Mouse (Mus musculus): ENCODE measurements around the gene a. TPM values are rescaled to one million over a fixed set of nuclear protein-coding genes. Genes with fewer than 3 reads are reported as not detected.
"Not testable (repeated sequence)": the region's sequence is repeated elsewhere in the genome, so short reads cannot be mapped to it uniquely, and the experiment has no call there.

Gene a
- polyA plus RNA-seq, 1 experiment from 2014 or later = 5.3 TPM

DNA sequence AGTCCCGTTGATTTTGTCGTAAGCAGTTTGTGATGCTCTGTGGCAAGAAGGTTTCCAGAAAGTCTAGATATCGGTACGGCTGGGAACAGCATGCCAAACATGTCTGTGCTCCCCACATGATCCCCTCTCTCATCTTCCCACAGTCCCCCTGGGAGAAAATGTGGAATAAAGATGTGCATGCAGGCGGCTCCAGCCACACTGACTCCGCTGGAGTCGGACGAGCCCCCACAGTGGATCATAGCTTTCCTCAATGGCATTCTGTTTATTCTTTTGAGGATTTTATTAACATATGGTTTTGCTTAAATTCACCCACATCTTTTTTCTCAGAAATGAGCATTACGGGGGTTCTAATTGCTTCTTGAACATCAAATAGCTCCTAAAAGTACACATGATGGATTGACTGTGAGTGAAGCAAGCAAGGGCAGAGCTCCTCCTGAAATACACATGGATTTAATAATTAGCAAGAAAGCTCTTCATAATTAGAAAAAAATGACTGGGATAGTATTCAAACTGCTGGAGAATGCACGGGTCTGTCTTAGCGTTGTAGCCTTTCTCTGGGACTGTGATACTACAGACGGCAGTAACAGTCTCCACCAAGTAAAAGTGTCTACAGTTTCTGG is 124.8 kb downstream of the a start:
- peak; percentile 81 for DNase-seq (ENCODE audit: low spot score)
- Histone ChIP-seq H3K4me1 (ENCODE audit: control insufficient read depth, insufficient read depth, low read length) (peaks cover 5% of the 10 kb centered on the region; the same call in 1 of the 2 replicates), H3K9ac (ENCODE audit: low read depth, low read length) (0 out of 2 replicates have a peak overlapping the region, but pooled peaks have one; percentile 31), H3K9me3 (ENCODE audit: control insufficient read depth, low read length) (no peaks in the 10 kb centered on the region), H3K4me3 (ENCODE audit: low read depth, low read length) (no peak overlapping the region), H3K36me3 (ENCODE audit: control insufficient read depth, insufficient read depth, low read length) (no peaks in the 10 kb centered on the region), H3K4me2 (ENCODE audit: low read depth, low read length) (peak overlapping the region; percentile 39), H3K27ac (replicated peaks; ENCODE audit: low read depth, low read length) (peak overlapping the region; percentile 44; the same call in 1 of the 2 replicates), H3K27me3 (replicated peaks; ENCODE audit: control insufficient read depth, insufficient read depth, low read length) (no peaks in the 10 kb centered on the region)
- peak; percentile 60; the same call in 1 of the 2 replicates for ATAC-seq (ENCODE audit: low read depth)
- 35% methylated on average over 12 of the region's 12 CpGs for WGBS

DNA sequence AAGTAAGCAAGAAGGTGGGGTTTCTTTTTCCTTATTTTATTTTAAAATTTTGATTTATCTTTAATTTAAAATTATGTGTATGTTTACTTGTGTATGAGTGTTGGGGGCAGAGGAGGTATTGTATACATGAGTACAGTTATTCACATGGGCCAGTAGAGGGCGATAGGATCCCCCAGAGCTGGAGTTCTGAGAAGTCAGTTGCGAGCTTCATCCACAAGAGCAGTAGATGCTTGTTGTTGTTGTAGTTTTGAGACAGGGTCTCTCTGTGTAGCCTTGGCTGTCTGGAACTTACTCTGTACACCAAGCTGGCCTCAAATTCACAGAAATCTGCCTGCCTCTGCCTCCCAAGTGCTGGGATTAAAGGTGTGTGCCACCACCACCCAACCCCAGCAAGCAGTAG is 125.3 kb downstream of the a start:
- no peak overlapping the region for H3K9ac ChIP-seq (ENCODE audit: low read depth, low read length)
- DNase-seq (ENCODE audit: low spot score) (peak; percentile 82), ATAC-seq (ENCODE audit: low read depth) (no peak)
- H3K4me2 ChIP-seq (ENCODE audit: low read depth, low read length) = 0 out of 2 replicates have a peak overlapping the region, but pooled peaks have one; percentile 39
- H3K36me3 ChIP-seq (ENCODE audit: control insufficient read depth, insufficient read depth, low read length) = no peaks in the 10 kb centered on the region
- 8% methylated on average over 2 of the region's 2 CpGs for WGBS
- no peak overlapping the region for H3K4me3 ChIP-seq (ENCODE audit: low read depth, low read length)
- H3K27me3 ChIP-seq (replicated peaks; ENCODE audit: control insufficient read depth, insufficient read depth, low read length) = no peaks in the 10 kb centered on the region
- no peaks in the 10 kb centered on the region for H3K9me3 ChIP-seq (ENCODE audit: control insufficient read depth, low read length)
- H3K4me1 ChIP-seq (ENCODE audit: control insufficient read depth, insufficient read depth, low read length) = peaks cover 5% of the 10 kb centered on the region; the same call in 1 of the 2 replicates
- peak overlapping the region; percentile 68; the same call in 1 of the 2 replicates for H3K27ac ChIP-seq (replicated peaks; ENCODE audit: low read depth, low read length)

DNA sequence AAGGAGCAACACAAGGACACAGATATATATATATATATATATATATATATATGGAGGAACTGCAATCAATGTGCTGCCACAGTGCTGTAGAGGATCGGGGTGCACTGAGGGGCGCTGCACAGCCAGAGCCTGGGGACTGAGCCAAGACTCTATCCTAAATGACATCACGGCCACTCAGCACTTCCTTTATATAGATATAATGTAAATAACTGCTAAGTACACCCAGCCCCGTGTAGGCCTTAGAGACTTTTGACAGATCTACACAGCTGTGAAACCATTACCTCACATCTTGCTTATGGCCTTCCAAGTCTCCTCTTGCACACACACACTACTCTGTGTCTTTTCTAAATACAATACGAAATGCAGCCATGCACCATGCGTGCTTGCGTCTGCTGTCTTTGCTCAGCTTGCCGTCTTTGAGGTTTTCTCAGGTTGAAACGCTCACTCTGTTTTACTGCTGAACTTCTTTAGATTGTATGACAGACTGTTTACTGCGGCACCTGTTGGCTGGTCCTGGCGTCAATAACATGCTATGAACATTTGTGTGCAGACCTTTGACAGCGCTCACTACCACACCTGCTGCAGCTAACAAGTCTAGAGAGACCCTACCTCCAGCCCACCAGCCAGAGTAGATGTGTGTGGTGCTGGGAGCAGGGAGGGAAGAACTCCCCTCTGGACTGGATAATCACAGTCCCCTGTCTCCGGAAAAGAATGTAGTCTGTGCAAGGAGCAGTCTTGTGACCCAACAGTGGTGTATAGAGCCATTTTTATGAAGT is 126.9 kb downstream of the a start:
- H3K4me1 ChIP-seq (ENCODE audit: control insufficient read depth, insufficient read depth, low read length) = peaks cover 5% of the 10 kb centered on the region; the same call in 1 of the 2 replicates
- H3K27me3 ChIP-seq (replicated peaks; ENCODE audit: control insufficient read depth, insufficient read depth, low read length) = no peaks in the 10 kb centered on the region
- H3K9me3 ChIP-seq (ENCODE audit: control insufficient read depth, low read length) = no peaks in the 10 kb centered on the region
- 65% methylated on average over 13 of the region's 13 CpGs for WGBS
- H3K9ac ChIP-seq (ENCODE audit: low read depth, low read length) = no peak overlapping the region
- no peak overlapping the region for H3K27ac ChIP-seq (replicated peaks; ENCODE audit: low read depth, low read length)
- ATAC-seq (ENCODE audit: low read depth) (peak; percentile 76; the same call in 1 of the 2 replicates), DNase-seq (ENCODE audit: low spot score) (peak; percentile 61)
- H3K4me3 ChIP-seq (ENCODE audit: low read depth, low read length) = no peak overlapping the region
- no peak overlapping the region for H3K4me2 ChIP-seq (ENCODE audit: low read depth, low read length)
- H3K36me3 ChIP-seq (ENCODE audit: control insufficient read depth, insufficient read depth, low read length) = no peaks in the 10 kb centered on the region

GRCm38 (mm10) chr2:154920896-154921295 is 129.7 kb downstream of the a start:
- peaks cover 5% of the 10 kb centered on the region; the same call in 1 of the 2 replicates for H3K4me1 ChIP-seq (ENCODE audit: control insufficient read depth, insufficient read depth, low read length)
- H3K9me3 ChIP-seq (ENCODE audit: control insufficient read depth, low read length) = no peaks in the 10 kb centered on the region
- H3K4me3 ChIP-seq (ENCODE audit: low read depth, low read length) = no peak overlapping the region
- no peak overlapping the region for H3K27ac ChIP-seq (replicated peaks; ENCODE audit: low read depth, low read length)
- no peaks in the 10 kb centered on the region for H3K36me3 ChIP-seq (ENCODE audit: control insufficient read depth, insufficient read depth, low read length)
- no peaks in the 10 kb centered on the region for H3K27me3 ChIP-seq (replicated peaks; ENCODE audit: control insufficient read depth, insufficient read depth, low read length)
- 69% methylated on average over 7 of the region's 7 CpGs for WGBS
- no peak overlapping the region for H3K4me2 ChIP-seq (ENCODE audit: low read depth, low read length)
- DNase-seq (ENCODE audit: low spot score) (no peak), ATAC-seq (ENCODE audit: low read depth) (no peak)
- H3K9ac ChIP-seq (ENCODE audit: low read depth, low read length) = no peak overlapping the region

- not testable (repeated sequence) for DNase-seq (ENCODE audit: low spot score); H3K4me1 ChIP-seq (ENCODE audit: control insufficient read depth, insufficient read depth, low read length); H3K27me3 ChIP-seq (replicated peaks; ENCODE audit: control insufficient read depth, insufficient read depth, low read length); H3K4me2 ChIP-seq (ENCODE audit: low read depth, low read length); H3K36me3 ChIP-seq (ENCODE audit: control insufficient read depth, insufficient read depth, low read length); H3K27ac ChIP-seq (replicated peaks; ENCODE audit: low read depth, low read length); H3K9me3 ChIP-seq (ENCODE audit: control insufficient read depth, low read length); H3K4me3 ChIP-seq (ENCODE audit: low read depth, low read length); H3K9ac ChIP-seq (ENCODE audit: low read depth, low read length)
- peak; percentile 56; the same call in 1 of the 2 replicates for ATAC-seq (ENCODE audit: low read depth)
- WGBS = no CpG with 5 or more reads among the region's 4 CpGs
Observed at GRCm38 (mm10) chr2:154922134-154922533, 130.9 kb downstream of the a start.

DNA sequence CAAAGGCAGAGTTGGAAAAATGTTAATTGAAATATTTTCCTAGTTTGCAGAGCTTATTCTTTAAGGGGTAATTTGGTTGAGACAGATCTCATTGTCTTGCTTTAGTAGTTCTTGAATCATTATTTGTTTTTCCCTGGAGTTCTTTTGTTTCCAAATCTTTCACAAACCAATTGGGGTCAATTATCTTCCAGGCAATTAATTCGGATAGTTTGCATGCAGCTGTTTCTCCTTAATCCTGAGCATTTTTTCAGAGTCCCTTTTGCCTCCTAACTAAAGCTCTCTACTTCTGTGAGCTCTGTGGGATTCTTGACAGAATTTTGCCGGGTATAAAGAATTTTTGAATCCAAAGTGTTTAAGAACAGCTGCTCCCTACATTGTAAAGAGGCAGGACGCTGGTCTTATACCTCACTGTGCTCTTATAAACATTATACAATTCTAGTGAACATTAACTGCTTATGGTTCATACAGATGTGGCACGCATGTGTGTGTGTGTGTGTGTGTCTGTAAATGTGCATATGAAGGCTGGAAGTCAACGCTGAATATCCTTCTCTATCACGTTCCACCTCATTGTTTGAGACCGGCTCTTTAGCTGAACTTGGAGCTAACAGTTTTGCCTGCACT is 134.3 kb downstream of the a start:
- H3K36me3 ChIP-seq (ENCODE audit: control insufficient read depth, insufficient read depth, low read length) = no peaks in the 10 kb centered on the region
- no peaks in the 10 kb centered on the region for H3K27me3 ChIP-seq (replicated peaks; ENCODE audit: control insufficient read depth, insufficient read depth, low read length)
- 38% methylated on average over 7 of the region's 7 CpGs for WGBS
- H3K4me2 ChIP-seq (ENCODE audit: low read depth, low read length) = no peak overlapping the region
- H3K27ac ChIP-seq (replicated peaks; ENCODE audit: low read depth, low read length) = peak overlapping the region; percentile 75
- DNase-seq (ENCODE audit: low spot score) (peak; percentile 67), ATAC-seq (ENCODE audit: low read depth) (no peak)
- no peak overlapping the region for H3K9ac ChIP-seq (ENCODE audit: low read depth, low read length)
- no peak overlapping the region for H3K4me3 ChIP-seq (ENCODE audit: low read depth, low read length)
- peaks cover 7% of the 10 kb centered on the region; the same call in 1 of the 2 replicates for H3K4me1 ChIP-seq (ENCODE audit: control insufficient read depth, insufficient read depth, low read length)
- no peaks in the 10 kb centered on the region for H3K9me3 ChIP-seq (ENCODE audit: control insufficient read depth, low read length)

DNA sequence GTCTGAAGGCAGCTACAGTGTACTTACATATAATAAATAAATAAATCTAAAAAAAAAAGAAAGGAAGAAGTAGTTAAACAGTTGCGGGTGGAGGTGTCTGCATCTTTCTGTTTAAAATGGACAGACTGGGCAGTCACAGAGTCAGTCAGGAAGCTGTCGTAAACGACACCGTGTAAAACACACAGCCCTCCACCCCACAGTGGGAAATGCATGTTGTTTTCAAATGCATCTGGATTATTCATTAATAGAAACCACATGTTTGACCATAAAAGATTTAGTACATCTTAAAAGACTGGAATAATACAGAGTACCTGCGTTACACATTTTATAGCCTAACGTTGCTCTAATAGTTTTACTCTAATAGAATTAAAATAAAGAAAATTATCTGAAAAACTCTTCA is 135.6 kb downstream of the a start:
- no peak overlapping the region for H3K27ac ChIP-seq (replicated peaks; ENCODE audit: low read depth, low read length)
- H3K4me3 ChIP-seq (ENCODE audit: low read depth, low read length) = no peak overlapping the region
- H3K9ac ChIP-seq (ENCODE audit: low read depth, low read length) = no peak overlapping the region
- ATAC-seq (ENCODE audit: low read depth) = no peak
- H3K27me3 ChIP-seq (replicated peaks; ENCODE audit: control insufficient read depth, insufficient read depth, low read length) = no peaks in the 10 kb centered on the region
- DNase-seq (ENCODE audit: low spot score) = peak; percentile 26
- H3K36me3 ChIP-seq (ENCODE audit: control insufficient read depth, insufficient read depth, low read length) = no peaks in the 10 kb centered on the region
- no peaks in the 10 kb centered on the region for H3K9me3 ChIP-seq (ENCODE audit: control insufficient read depth, low read length)
- H3K4me2 ChIP-seq (ENCODE audit: low read depth, low read length) = no peak overlapping the region
- WGBS = 48% methylated on average over 6 of the region's 6 CpGs
- peaks cover 7% of the 10 kb centered on the region; the same call in 1 of the 2 replicates for H3K4me1 ChIP-seq (ENCODE audit: control insufficient read depth, insufficient read depth, low read length)

- 59% methylated on average over 2 of the region's 2 CpGs for WGBS
- ATAC-seq (ENCODE audit: low read depth) (peak; percentile 53; the same call in 1 of the 2 replicates), DNase-seq (ENCODE audit: low spot score) (peak; percentile 13)
- Histone ChIP-seq H3K9ac (ENCODE audit: low read depth, low read length) (no peak overlapping the region), H3K4me3 (ENCODE audit: low read depth, low read length) (no peak overlapping the region), H3K36me3 (ENCODE audit: control insufficient read depth, insufficient read depth, low read length) (no peaks in the 10 kb centered on the region), H3K27ac (replicated peaks; ENCODE audit: low read depth, low read length) (no peak overlapping the region), H3K4me1 (ENCODE audit: control insufficient read depth, insufficient read depth, low read length) (peaks cover 7% of the 10 kb centered on the region; the same call in 1 of the 2 replicates), H3K4me2 (ENCODE audit: low read depth, low read length) (no peak overlapping the region), H3K9me3 (ENCODE audit: control insufficient read depth, low read length) (no peaks in the 10 kb centered on the region), H3K27me3 (replicated peaks; ENCODE audit: control insufficient read depth, insufficient read depth, low read length) (no peaks in the 10 kb centered on the region)
Observed at GRCm38 (mm10) chr2:154928298-154928697, 137.1 kb downstream of the a start.
